Comparison of ENCODE assay signal across 8 mouse cellular contexts in the genomic region with DNA sequence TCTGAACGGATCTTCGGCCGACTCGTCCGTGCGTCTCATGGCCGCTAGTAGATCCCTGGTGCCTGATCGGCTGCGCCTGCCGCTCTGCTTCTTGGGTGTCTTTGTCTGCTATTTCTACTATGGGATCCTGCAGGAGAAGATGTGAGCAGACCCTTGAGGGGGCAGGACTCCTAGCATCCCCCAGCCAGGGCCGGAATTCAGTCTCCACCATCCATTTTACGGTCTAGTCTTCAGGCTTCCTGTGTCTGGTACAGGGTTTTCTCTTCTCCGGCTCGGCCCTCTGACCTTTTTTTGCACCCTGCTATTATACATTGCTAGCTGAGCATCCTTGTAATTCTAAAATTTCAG. TPM values are rescaled to one million over a fixed set of nuclear protein-coding genes. Genes with fewer than 3 reads are reported as not detected.
DNase-seq lines count a peak whose midpoint lies in the region; ATAC-seq and TF ChIP-seq lines count a peak whose summit lies in the region.

No protein-coding gene starts in this region.

- peaks cover 11% of the 10 kb centered on the region for H3K4me1 ChIP-seq in heart, embryonic 16.5 days (ENCODE audit: control insufficient read depth, insufficient read depth, low read length)
- H3K4me1 ChIP-seq in MEL (ENCODE audit: control insufficient read depth in 1 of 2, insufficient read depth in 2 of 2, low read length in 2 of 2): peaks cover 4 to 8% of the 10 kb centered on the region in 2 experiments; a peak in 3 of 4 replicates
- H3K4me1 ChIP-seq in hindbrain, embryonic 10.5 days (replicated peaks): peaks cover 12% of the 10 kb centered on the region
- peaks cover 25% of the 10 kb centered on the region for H3K4me1 ChIP-seq in midbrain, embryonic 10.5 days

- H3K36me3 ChIP-seq in heart, embryonic 16.5 days (ENCODE audit: control insufficient read depth, insufficient read depth): peaks cover 29% of the 10 kb centered on the region
- H3K36me3 ChIP-seq in MEL (ENCODE audit: control insufficient read depth in 1 of 2, insufficient read depth in 2 of 2, low read length in 2 of 2): peaks cover 3 to 14% of the 10 kb centered on the region in 2 experiments
- peaks cover 57% of the 10 kb centered on the region for H3K36me3 ChIP-seq in hindbrain, embryonic 10.5 days
- H3K36me3 ChIP-seq in midbrain, embryonic 10.5 days: peaks cover 47% of the 10 kb centered on the region

- H3K79me2 ChIP-seq in MEL (ENCODE audit: control insufficient read depth, insufficient read depth, low read length, poor library complexity): peaks cover 14% of the 10 kb centered on the region

- H3K9ac ChIP-seq in heart, embryonic 16.5 days (ENCODE audit: low read length): peak overlapping the region; percentile 79
- H3K9ac ChIP-seq in MEL (ENCODE audit: control insufficient read depth, low read depth, low read length, poor library complexity, severe bottlenecking): peak overlapping the region; percentile 93

- H3K4me3 ChIP-seq in heart, embryonic 16.5 days (ENCODE audit: low read length): peak overlapping the region; percentile 64
- H3K4me3 ChIP-seq in MEL (ENCODE audit: control insufficient read depth in 1 of 2, insufficient read depth in 1 of 2, low read depth in 2 of 2, low read length in 2 of 2): peak overlapping the region; percentile 57 to 96
- H3K4me3 ChIP-seq in hindbrain, embryonic 10.5 days: peak overlapping the region; percentile 87
- peak overlapping the region; percentile 96 for H3K4me3 ChIP-seq in midbrain, embryonic 10.5 days

- peak overlapping the region; percentile 86 for H3K27ac ChIP-seq in heart, embryonic 16.5 days (ENCODE audit: low read length)
- H3K27ac ChIP-seq in MEL (ENCODE audit: control insufficient read depth, low read depth, low read length): peak overlapping the region; percentile 96
- H3K27ac ChIP-seq in hindbrain, embryonic 10.5 days: peak overlapping the region; percentile 99
- H3K27ac ChIP-seq in midbrain, embryonic 10.5 days (replicated peaks): peak overlapping the region; percentile 99

- no peak for TF ChIP-seq EP300 in MEL (IDR thresholded peaks at IDR 0.05; ENCODE audit: low read depth in 1 of 2, low read length in 2 of 2)

- no peaks in the 10 kb centered on the region for H3K9me3 ChIP-seq in heart, embryonic 16.5 days (replicated peaks; ENCODE audit: control insufficient read depth, low read length)
- no peaks in the 10 kb centered on the region for H3K9me3 ChIP-seq in MEL (replicated peaks; ENCODE audit: insufficient read depth, low read length)
- H3K9me3 ChIP-seq in hindbrain, embryonic 10.5 days: no peaks in the 10 kb centered on the region
- H3K9me3 ChIP-seq in midbrain, embryonic 10.5 days (replicated peaks): no peaks in the 10 kb centered on the region

- TF ChIP-seq RAD21 in MEL (IDR thresholded peaks at IDR 0.05; ENCODE audit: low read depth, low read length): no peak

- no peak for DNase-seq in heart, adult 18-20 months
- DNase-seq in MEL (ENCODE audit: low read depth, low spot score): no peak
- no peak for DNase-seq in hindbrain, embryonic 10.5 days (ENCODE audit: low spot score)
- no peak for DNase-seq in midbrain, embryonic 10.5 days (ENCODE audit: low spot score)
- DNase-seq in adrenal gland, postnatal 10 days: no peak
- DNase-seq in frontal cortex, adult 2 months (ENCODE audit: extremely low spot score in 1 of 2, low spot score in 1 of 2): no peak
- no peak for DNase-seq in kidney, postnatal 4 days

- 0% methylated on average over 14 of the region's 14 CpGs for WGBS in heart, embryonic 16.5 days
- under 1% methylated on average over 14 of the region's 14 CpGs for whole genome bisulfite sequencing in hindbrain, embryonic 10.5 days
- whole genome bisulfite sequencing in midbrain, embryonic 10.5 days: 0% methylated on average over 14 of the region's 14 CpGs

- no peaks in the 10 kb centered on the region for H3K27me3 ChIP-seq in heart, embryonic 16.5 days (ENCODE audit: control insufficient read depth, insufficient read depth, low read length)
- no peaks in the 10 kb centered on the region for H3K27me3 ChIP-seq in MEL (ENCODE audit: control insufficient read depth in 1 of 2, insufficient read depth in 2 of 2, low read length in 2 of 2)
- H3K27me3 ChIP-seq in hindbrain, embryonic 10.5 days (ENCODE audit: insufficient read depth, poor library complexity, severe bottlenecking): no peaks in the 10 kb centered on the region
- 0 out of 2 replicates have a peak, but pooled peaks cover 3% of the 10 kb centered on the region for H3K27me3 ChIP-seq in midbrain, embryonic 10.5 days (ENCODE audit: low read depth, poor library complexity, severe bottlenecking)

- ATAC-seq in heart, embryonic 16.5 days (replicated peaks; ENCODE audit: extremely low read depth, insufficient read depth, low FRiP score): no peak

- peak in 1 of 2 experiments; percentile 48; a peak in 1 of 4 replicates for TF ChIP-seq POLR2A in MEL (IDR thresholded peaks at IDR 0.05; ENCODE audit: control insufficient read depth in 1 of 2, insufficient read depth in 1 of 2, low read depth in 1 of 2, low read length in 2 of 2, poor library complexity in 1 of 2)

- peak overlapping the region; percentile 67 for H3K4me2 ChIP-seq in heart, embryonic 16.5 days (ENCODE audit: low read depth, low read length)

- TF ChIP-seq CTCF in MEL (IDR thresholded peaks at IDR 0.05 in 2 of 3, conservative IDR thresholded peaks at IDR 0.05 in 1 of 3; ENCODE audit: control insufficient read depth in 1 of 3, insufficient read depth in 1 of 3, low read depth in 2 of 3, low read length in 3 of 3, poor library complexity in 1 of 3, severe bottlenecking in 1 of 3): no peak

TF ChIP-seq in MEL, 35 proteins besides CTCF, POLR2A, EP300 and RAD21:
- TF ChIP-seq CHD2 (IDR thresholded peaks at IDR 0.05; ENCODE audit: low read length): no peak
- TF ChIP-seq ZMIZ1 (IDR thresholded peaks at IDR 0.05; ENCODE audit: low read depth, low read length): no peak
- TF ChIP-seq TAL1 (IDR thresholded peaks at IDR 0.05; ENCODE audit: low read length): no peak
- no peak for TF ChIP-seq GATA1 (IDR thresholded peaks at IDR 0.05; ENCODE audit: low read depth, low read length)
- no peak for TF ChIP-seq BHLHE40 (IDR thresholded peaks at IDR 0.05; ENCODE audit: borderline replicate concordance, low read depth, low read length)
- TF ChIP-seq RCOR1 (IDR thresholded peaks at IDR 0.05; ENCODE audit: low read depth, low read length): no peak
- no peak for TF ChIP-seq ZC3H11A (IDR thresholded peaks at IDR 0.05; ENCODE audit: low read depth, low read length)
- no peak for TF ChIP-seq NRF1 (IDR thresholded peaks at IDR 0.05; ENCODE audit: insufficient read depth, low read depth, low read length, poor library complexity, severe bottlenecking)
- no peak for TF ChIP-seq UBTF (IDR thresholded peaks at IDR 0.05; ENCODE audit: borderline replicate concordance, insufficient read depth, low read depth, low read length)
- 0 out of 2 replicates have a peak, but pooled peaks have one; percentile 61 for TF ChIP-seq MXI1 (IDR thresholded peaks at IDR 0.05; ENCODE audit: low read depth, low read length)
- 0 out of 2 replicates have a peak, but pooled peaks have one; percentile 34 for TF ChIP-seq TCF12 (IDR thresholded peaks at IDR 0.05; ENCODE audit: low read depth, low read length)
- no peak for TF ChIP-seq CHD1 (IDR thresholded peaks at IDR 0.05; ENCODE audit: low read depth, low read length)
- no peak for TF ChIP-seq USF1 (IDR thresholded peaks at IDR 0.05; ENCODE audit: low read depth, low read length)
TF ChIP-seq in MEL: peak in this region for 2.

RNA-seq across cellular contexts. Expression of a gene that starts 0.5 kb away (rescaled TPM):
- polyA plus RNA-seq in heart, embryonic 16.5 days (2015; fragmentation: Nextera tagmentation; extraction: Ambion mirVana): 71.2 and 73.0 TPM in 2 replicates
- total RNA-seq in heart, adult 18-20 months (2021): 10 to 100 TPM; 32.0 to 37.3 TPM
- 51.8 and 59.1 TPM in 2 replicates for total RNA-seq in MEL (2012; rRNA removed)
- polyA plus RNA-seq in MEL (2012; ENCODE audit: insufficient read depth in 1 of 2, insufficient read length in 2 of 2, low read depth in 1 of 2, low replicate concordance in 2 of 2, missing spikeins in 1 of 2): 10 to 100 TPM in 1 of 2 experiments, not detected in 1; 82.4 TPM
- 119 TPM in 2 replicates for polyA plus RNA-seq in hindbrain, embryonic 10.5 days (2016; fragmentation: Nextera tagmentation; extraction: Ambion mirVana)
- 123 and 131 TPM in 2 replicates for polyA plus RNA-seq in midbrain, embryonic 10.5 days (2016; fragmentation: Nextera tagmentation; extraction: Ambion mirVana)
- 10 to 100 TPM; 48.8 to 53.9 TPM for total RNA-seq in adrenal gland, postnatal 10 days (2021)
- 78.3 and 78.6 TPM in 2 replicates for polyA plus RNA-seq in frontal cortex, adult 2 months (2012; rRNA removed)

RNA-seq across cellular contexts. Expression of a gene that starts 28.9 kb away (rescaled TPM):
- 135 and 157 TPM in 2 replicates for polyA plus RNA-seq in heart, embryonic 16.5 days (2015; fragmentation: Nextera tagmentation; extraction: Ambion mirVana)
- total RNA-seq in heart, adult 18-20 months (2021): 100 to 1,000 TPM; 159 to 164 TPM
- total RNA-seq in MEL (2012; rRNA removed): 41.5 and 45.7 TPM in 2 replicates
- polyA plus RNA-seq in MEL (2012; ENCODE audit: insufficient read depth in 1 of 2, insufficient read length in 2 of 2, low read depth in 1 of 2, low replicate concordance in 2 of 2, missing spikeins in 1 of 2): 10 to 100 TPM in 1 of 2 experiments, not detected in 1; 84.0 TPM
- polyA plus RNA-seq in hindbrain, embryonic 10.5 days (2016; fragmentation: Nextera tagmentation; extraction: Ambion mirVana): 143 and 167 TPM in 2 replicates
- polyA plus RNA-seq in midbrain, embryonic 10.5 days (2016; fragmentation: Nextera tagmentation; extraction: Ambion mirVana): 170 and 198 TPM in 2 replicates
- total RNA-seq in adrenal gland, postnatal 10 days (2021): 100 to 1,000 TPM; 104 to 121 TPM
- polyA plus RNA-seq in frontal cortex, adult 2 months (2012; rRNA removed): 124 and 144 TPM in 2 replicates

RNA-seq across cellular contexts. Expression of a gene that starts 48.1 kb away (rescaled TPM):
- polyA plus RNA-seq in heart, embryonic 16.5 days (2015; fragmentation: Nextera tagmentation; extraction: Ambion mirVana): 5.0 and 6.3 TPM in 2 replicates
- 1 to 10 TPM; 6.6 to 7.0 TPM for total RNA-seq in heart, adult 18-20 months (2021)
- 37.1 and 49.9 TPM in 2 replicates for total RNA-seq in MEL (2012; rRNA removed)
- 100 to 1,000 TPM in 1 of 2 experiments, not detected in 1; 116 TPM for polyA plus RNA-seq in MEL (2012; ENCODE audit: insufficient read depth in 1 of 2, insufficient read length in 2 of 2, low read depth in 1 of 2, low replicate concordance in 2 of 2, missing spikeins in 1 of 2)
- polyA plus RNA-seq in hindbrain, embryonic 10.5 days (2016; fragmentation: Nextera tagmentation; extraction: Ambion mirVana): 10.8 and 11.0 TPM in 2 replicates
- 6.7 and 7.7 TPM in 2 replicates for polyA plus RNA-seq in midbrain, embryonic 10.5 days (2016; fragmentation: Nextera tagmentation; extraction: Ambion mirVana)
- total RNA-seq in adrenal gland, postnatal 10 days (2021): 10 to 100 TPM; 21.6 to 25.9 TPM
- 11.4 and 12.5 TPM in 2 replicates for polyA plus RNA-seq in frontal cortex, adult 2 months (2012; rRNA removed)
